Mouse (Mus musculus) E14TG2a.4 (cell line): ENCODE data around the gene Prkcb.

Experiments used
- H3K27me3 ChIP-seq: 2 replicates; pipeline ENCODE4 v1.6.1; 2014; ENCODE audit warnings: low read length, control low read depth; ENCODE audit not compliant: insufficient read depth
- H3K36me3 ChIP-seq: 2 replicates; pipeline ENCODE4 v1.6.1; 2014; ENCODE audit warnings: low read length, control low read depth; ENCODE audit not compliant: insufficient read depth
- H3K4me1 ChIP-seq: replicated peaks from 2 replicates; pipeline ENCODE4 v1.6.1; 2014; ENCODE audit warnings: low read depth, low read length, control low read depth
- H3K4me3 ChIP-seq: replicated peaks from 2 replicates; pipeline ENCODE4 v1.5.1; 2014; ENCODE audit warnings: mild to moderate bottlenecking, low read length
- H3K9me3 ChIP-seq: 2 replicates; pipeline ENCODE4 v1.6.1; 2014; ENCODE audit warnings: low read length, control low read depth
- CTCF ChIP-seq: conservative IDR thresholded peaks from 2 replicates; pipeline ENCODE4 v1.5.1; 2014; ENCODE audit warnings: low read length
- NANOG ChIP-seq: IDR thresholded peaks from 2 replicates; pipeline ENCODE4 v1.6.1; 2014; ENCODE audit warnings: borderline replicate concordance, low read length, mixed read lengths
- POU5F1 ChIP-seq: IDR thresholded peaks from 2 replicates; pipeline ENCODE4 v1.6.1; 2014; ENCODE audit warnings: low read length, borderline replicate concordance

The Prkcb gene

GRCm38 (mm10) chr7:122433377-122433776 lies 144.8 kb downstream of the Prkcb start:
- H3K4me3 ChIP-seq: no peak overlapping the region
- no peaks in the 10 kb centered on the region for H3K9me3 ChIP-seq
- TF ChIP-seq POU5F1 (no peak), CTCF (no peak), NANOG (no peak)
- peaks cover 9% of the 10 kb centered on the region for H3K4me1 ChIP-seq
- H3K36me3 ChIP-seq: no peaks in the 10 kb centered on the region
- H3K27me3 ChIP-seq: no peaks in the 10 kb centered on the region

GRCm38 (mm10) chr7:122434941-122435340 lies 146.4 kb downstream of the Prkcb start:
- no peaks in the 10 kb centered on the region for H3K36me3 ChIP-seq
- no peaks in the 10 kb centered on the region for H3K27me3 ChIP-seq
- TF ChIP-seq NANOG: no peak
- TF ChIP-seq CTCF: no peak
- no peak for TF ChIP-seq POU5F1
- no peaks in the 10 kb centered on the region for H3K9me3 ChIP-seq
- no peak overlapping the region for H3K4me3 ChIP-seq
- peaks cover 12% of the 10 kb centered on the region for H3K4me1 ChIP-seq

- Histone ChIP-seq H3K4me3 (no peak overlapping the region), H3K27me3 (no peaks in the 10 kb centered on the region), H3K36me3 (no peaks in the 10 kb centered on the region), H3K4me1 (peaks cover 12% of the 10 kb centered on the region), H3K9me3 (no peaks in the 10 kb centered on the region)
- no peak for TF ChIP-seq CTCF
- no peak for TF ChIP-seq POU5F1
- TF ChIP-seq NANOG: no peak
Measured at GRCm38 (mm10) chr7:122435561-122435960, 147.0 kb downstream of the Prkcb start.

- Histone ChIP-seq H3K36me3 (no peaks in the 10 kb centered on the region), H3K4me3 (no peak overlapping the region), H3K27me3 (no peaks in the 10 kb centered on the region), H3K4me1 (peaks cover 12% of the 10 kb centered on the region), H3K9me3 (no peaks in the 10 kb centered on the region)
- TF ChIP-seq POU5F1 (no peak), NANOG (no peak), CTCF (no peak)
Measured at GRCm38 (mm10) chr7:122437390-122437789, 148.8 kb downstream of the Prkcb start.

- H3K9me3 ChIP-seq: no peaks in the 10 kb centered on the region
- TF ChIP-seq NANOG: no peak
- peak; percentile 93 for TF ChIP-seq CTCF
- TF ChIP-seq POU5F1: no peak
- H3K4me3 ChIP-seq: no peak overlapping the region
- no peaks in the 10 kb centered on the region for H3K36me3 ChIP-seq
- peaks cover 8% of the 10 kb centered on the region; the same call in 1 of the 2 replicates for H3K4me1 ChIP-seq
- no peaks in the 10 kb centered on the region for H3K27me3 ChIP-seq
Measured at GRCm38 (mm10) chr7:122445056-122445455, 156.5 kb downstream of the Prkcb start.

GRCm38 (mm10) chr7:122452671-122453070 lies 164.1 kb downstream of the Prkcb start:
- no peaks in the 10 kb centered on the region for H3K27me3 ChIP-seq
- no peak overlapping the region for H3K4me3 ChIP-seq
- peaks cover 4% of the 10 kb centered on the region; the same call in 1 of the 2 replicates for H3K4me1 ChIP-seq
- H3K9me3 ChIP-seq: no peaks in the 10 kb centered on the region
- TF ChIP-seq POU5F1 (no peak), CTCF (no peak), NANOG (no peak)
- H3K36me3 ChIP-seq: no peaks in the 10 kb centered on the region

GRCm38 (mm10) chr7:122459203-122459965 lies 170.8 kb downstream of the Prkcb start:
- no peaks in the 10 kb centered on the region for H3K9me3 ChIP-seq
- no peak for TF ChIP-seq NANOG
- peak; percentile 73 for TF ChIP-seq CTCF
- H3K4me3 ChIP-seq: no peak overlapping the region
- no peaks in the 10 kb centered on the region for H3K27me3 ChIP-seq
- no peaks in the 10 kb centered on the region for H3K4me1 ChIP-seq
- no peaks in the 10 kb centered on the region for H3K36me3 ChIP-seq

GRCm38 (mm10) chr7:122460020-122460419 lies 171.5 kb downstream of the Prkcb start:
- Histone ChIP-seq H3K4me3 (no peak overlapping the region), H3K27me3 (peaks cover 3% of the 10 kb centered on the region; the same call in 1 of the 2 replicates), H3K36me3 (no peaks in the 10 kb centered on the region), H3K4me1 (no peaks in the 10 kb centered on the region), H3K9me3 (no peaks in the 10 kb centered on the region)
- TF ChIP-seq CTCF: no peak
- TF ChIP-seq POU5F1: no peak
- TF ChIP-seq NANOG: no peak
